Mouse (Mus musculus): ENCODE measurements around the gene Gcm2. TPM values are rescaled to one million over a fixed set of nuclear protein-coding genes. Genes with fewer than 3 reads are reported as not detected.
A peak's percentile ranks its signal among the peaks of the same experiment; 100 is the strongest.

Gcm2 gene
- not detected in 2 replicates for polyA plus RNA-seq (2015; fragmentation: Nextera tagmentation; extraction: Ambion mirVana)

GRCm38 (mm10) chr13:41110935-41111334 lies at the start of gene Gcm2:
Gene Gcm2, minus strand, starts transcription at chr13:41111035.
- ATAC-seq (ENCODE audit: insufficient number of reproducible peaks, low FRiP score, low TSS enrichment, low read depth) = no peak
- H3K9me3 ChIP-seq = no peaks in the 10 kb centered on the region
- H3K9ac ChIP-seq = no peak within 1 kb of the TSS
- H3K27me3 ChIP-seq = peaks cover 16% of the 10 kb centered on the region
- H3K4me1 ChIP-seq = peaks cover 4% of the 10 kb centered on the region; the same call in 1 of the 2 replicates
- no peaks in the 10 kb centered on the region for H3K36me3 ChIP-seq
- H3K4me3 ChIP-seq = no peak within 1 kb of the TSS
- 79% methylated on average over 3 of the region's 3 CpGs for WGBS
- H3K4me2 ChIP-seq = no peak within 1 kb of the TSS
- H3K27ac ChIP-seq = no peak within 1 kb of the TSS

GRCm38 (mm10) chr13:41158426-41158825 lies 47.6 kb upstream of the Gcm2 start:
- Histone ChIP-seq H3K9ac (no peak overlapping the region), H3K27me3 (no peaks in the 10 kb centered on the region), H3K4me3 (no peak overlapping the region), H3K4me1 (no peaks in the 10 kb centered on the region), H3K4me2 (no peak overlapping the region), H3K9me3 (no peaks in the 10 kb centered on the region), H3K36me3 (no peaks in the 10 kb centered on the region), H3K27ac (no peak overlapping the region)
- WGBS = 64% methylated on average over 5 of the region's 5 CpGs
- no peak for ATAC-seq (ENCODE audit: insufficient number of reproducible peaks, low FRiP score, low TSS enrichment, low read depth)

DNA sequence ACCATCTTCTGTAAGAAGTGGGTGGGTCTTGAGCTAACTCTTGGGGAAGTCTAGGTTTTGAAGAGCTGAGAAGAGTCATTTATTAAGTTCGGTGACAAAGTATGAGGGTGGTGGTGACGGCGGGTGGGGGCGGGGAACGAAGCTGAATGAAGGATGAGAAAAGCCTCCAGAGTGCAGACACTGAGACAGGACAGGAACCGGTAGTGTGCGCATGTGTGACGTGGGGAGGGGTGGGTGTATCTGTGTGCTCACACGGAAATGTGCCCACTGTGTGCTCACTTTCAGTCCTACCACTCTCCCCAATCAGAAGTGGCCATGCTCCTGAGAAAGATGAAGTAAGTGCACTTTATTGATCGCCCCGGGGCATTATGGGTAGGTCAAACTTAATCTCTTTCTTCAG lies 42.3 kb upstream of the Gcm2 start:
- Histone ChIP-seq H3K4me3 (no peak overlapping the region), H3K4me2 (no peak overlapping the region), H3K27ac (no peak overlapping the region), H3K4me1 (no peaks in the 10 kb centered on the region), H3K27me3 (no peaks in the 10 kb centered on the region), H3K9me3 (no peaks in the 10 kb centered on the region), H3K36me3 (no peaks in the 10 kb centered on the region), H3K9ac (no peak overlapping the region)
- 84% methylated on average over 11 of the region's 11 CpGs for WGBS
- no peak for ATAC-seq (ENCODE audit: insufficient number of reproducible peaks, low FRiP score, low TSS enrichment, low read depth)

- H3K9ac ChIP-seq = no peak overlapping the region
- no peak overlapping the region for H3K4me3 ChIP-seq
- no peak overlapping the region for H3K4me2 ChIP-seq
- H3K36me3 ChIP-seq = no peaks in the 10 kb centered on the region
- WGBS = 71% methylated on average over 10 of the region's 10 CpGs
- H3K27ac ChIP-seq = no peak overlapping the region
- H3K9me3 ChIP-seq = no peaks in the 10 kb centered on the region
- no peak for ATAC-seq (ENCODE audit: insufficient number of reproducible peaks, low FRiP score, low TSS enrichment, low read depth)
- no peaks in the 10 kb centered on the region for H3K4me1 ChIP-seq
- H3K27me3 ChIP-seq = no peaks in the 10 kb centered on the region
Observed at GRCm38 (mm10) chr13:41146271-41146670, 35.4 kb upstream of the Gcm2 start.

- Histone ChIP-seq H3K36me3 (no peaks in the 10 kb centered on the region), H3K9me3 (no peaks in the 10 kb centered on the region), H3K4me3 (no peak overlapping the region), H3K27me3 (no peaks in the 10 kb centered on the region), H3K4me2 (no peak overlapping the region), H3K9ac (no peak overlapping the region), H3K4me1 (no peaks in the 10 kb centered on the region), H3K27ac (no peak overlapping the region)
- WGBS = 77% methylated on average over 6 of the region's 6 CpGs
- ATAC-seq (ENCODE audit: insufficient number of reproducible peaks, low FRiP score, low TSS enrichment, low read depth) = no peak
Observed at GRCm38 (mm10) chr13:41145433-41145970, 34.7 kb upstream of the Gcm2 start.

DNA sequence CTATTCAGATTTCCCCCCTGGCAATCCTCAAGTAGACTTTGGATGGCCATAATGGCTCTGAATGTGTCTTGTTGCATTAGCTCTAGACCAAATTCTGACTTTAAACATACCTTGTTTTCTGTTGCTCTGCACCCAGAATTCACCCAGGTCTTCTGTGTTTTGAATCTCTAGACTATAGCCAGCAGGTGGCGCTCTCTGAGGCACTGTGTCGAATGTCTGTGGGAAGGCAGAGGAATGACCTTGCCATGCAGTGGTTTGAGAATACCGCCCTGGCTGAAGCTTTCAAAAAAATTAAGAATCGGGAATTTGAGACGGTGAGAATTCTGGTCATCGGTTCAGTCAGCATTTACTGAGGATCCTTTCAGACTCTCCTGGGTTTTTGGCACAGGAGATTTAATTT lies 24.1 kb upstream of the Gcm2 start:
- no peak overlapping the region for H3K4me2 ChIP-seq
- ATAC-seq (ENCODE audit: insufficient number of reproducible peaks, low FRiP score, low TSS enrichment, low read depth) = no peak
- no peaks in the 10 kb centered on the region for H3K36me3 ChIP-seq
- H3K27me3 ChIP-seq = no peaks in the 10 kb centered on the region
- H3K4me3 ChIP-seq = no peak overlapping the region
- H3K27ac ChIP-seq = no peak overlapping the region
- H3K4me1 ChIP-seq = no peaks in the 10 kb centered on the region
- WGBS = 5% methylated on average over 6 of the region's 6 CpGs
- no peaks in the 10 kb centered on the region for H3K9me3 ChIP-seq
- H3K9ac ChIP-seq = no peak overlapping the region

- no peaks in the 10 kb centered on the region for H3K36me3 ChIP-seq
- H3K4me2 ChIP-seq = no peak overlapping the region
- no peak overlapping the region for H3K27ac ChIP-seq
- H3K4me1 ChIP-seq = no peaks in the 10 kb centered on the region
- 80% methylated on average over 8 of the region's 8 CpGs for WGBS
- H3K9ac ChIP-seq = no peak overlapping the region
- no peaks in the 10 kb centered on the region for H3K9me3 ChIP-seq
- no peak for ATAC-seq (ENCODE audit: insufficient number of reproducible peaks, low FRiP score, low TSS enrichment, low read depth)
- H3K4me3 ChIP-seq = no peak overlapping the region
- no peaks in the 10 kb centered on the region for H3K27me3 ChIP-seq
Observed at GRCm38 (mm10) chr13:41129061-41129460, 18.2 kb upstream of the Gcm2 start.

DNA sequence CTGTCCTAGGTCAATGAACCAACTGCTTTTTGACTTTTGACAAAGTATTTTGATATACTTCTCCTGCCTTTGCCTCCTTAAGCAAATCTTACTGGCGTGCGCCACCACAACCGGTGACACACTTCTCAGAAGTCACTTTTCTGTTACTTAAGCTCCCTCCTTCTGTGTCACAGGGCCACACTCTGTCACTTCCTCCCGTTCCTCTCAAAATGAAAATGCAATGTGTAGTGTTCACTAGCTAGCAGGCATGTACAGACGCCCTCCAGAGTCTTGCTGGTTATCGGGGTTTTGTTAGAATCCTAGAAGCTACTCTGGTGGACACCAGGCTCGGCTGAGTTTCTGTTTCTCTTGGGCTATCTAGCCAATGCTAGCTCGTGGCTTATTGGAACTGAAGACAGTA lies 17.5 kb upstream of the Gcm2 start:
- no peak for ATAC-seq (ENCODE audit: insufficient number of reproducible peaks, low FRiP score, low TSS enrichment, low read depth)
- H3K9ac ChIP-seq = no peak overlapping the region
- no peaks in the 10 kb centered on the region for H3K27me3 ChIP-seq
- H3K27ac ChIP-seq = no peak overlapping the region
- no peaks in the 10 kb centered on the region for H3K4me1 ChIP-seq
- no peak overlapping the region for H3K4me3 ChIP-seq
- H3K36me3 ChIP-seq = no peaks in the 10 kb centered on the region
- no peaks in the 10 kb centered on the region for H3K9me3 ChIP-seq
- WGBS = 80% methylated on average over 8 of the region's 8 CpGs
- H3K4me2 ChIP-seq = no peak overlapping the region

GRCm38 (mm10) chr13:41123666-41124225 lies 12.9 kb upstream of the Gcm2 start:
- Histone ChIP-seq H3K4me2 (no peak overlapping the region), H3K27ac (no peak overlapping the region), H3K36me3 (no peaks in the 10 kb centered on the region), H3K4me3 (no peak overlapping the region), H3K9me3 (no peaks in the 10 kb centered on the region), H3K27me3 (no peaks in the 10 kb centered on the region), H3K9ac (no peak overlapping the region), H3K4me1 (peaks cover 3% of the 10 kb centered on the region; the same call in 1 of the 2 replicates)
- WGBS = 67% methylated on average over 6 of the region's 6 CpGs
- ATAC-seq (ENCODE audit: insufficient number of reproducible peaks, low FRiP score, low TSS enrichment, low read depth) = no peak

- WGBS = 18% methylated on average over 9 of the region's 9 CpGs
- H3K4me1 ChIP-seq = peaks cover 5% of the 10 kb centered on the region
- no peak overlapping the region for H3K4me2 ChIP-seq
- H3K4me3 ChIP-seq = no peak overlapping the region
- H3K9me3 ChIP-seq = no peaks in the 10 kb centered on the region
- no peak overlapping the region for H3K27ac ChIP-seq
- H3K27me3 ChIP-seq = peaks cover 7% of the 10 kb centered on the region
- no peaks in the 10 kb centered on the region for H3K36me3 ChIP-seq
- ATAC-seq (ENCODE audit: insufficient number of reproducible peaks, low FRiP score, low TSS enrichment, low read depth) = no peak
- no peak overlapping the region for H3K9ac ChIP-seq
Observed at GRCm38 (mm10) chr13:41119152-41119945, 8.5 kb upstream of the Gcm2 start.

- H3K36me3 ChIP-seq = no peaks in the 10 kb centered on the region
- no peak within 1 kb of the TSS for H3K9ac ChIP-seq
- peaks cover 4% of the 10 kb centered on the region; the same call in 1 of the 2 replicates for H3K4me1 ChIP-seq
- no peak within 1 kb of the TSS for H3K27ac ChIP-seq
- peaks cover 16% of the 10 kb centered on the region for H3K27me3 ChIP-seq
- H3K9me3 ChIP-seq = no peaks in the 10 kb centered on the region
- WGBS = 29% methylated on average over 14 of the region's 14 CpGs
- H3K4me2 ChIP-seq = 0 out of 2 replicates have a peak within 1 kb of the TSS, but pooled peaks have one; percentile 12
- no peak within 1 kb of the TSS for H3K4me3 ChIP-seq
- ATAC-seq (ENCODE audit: insufficient number of reproducible peaks, low FRiP score, low TSS enrichment, low read depth) = no peak
Observed at GRCm38 (mm10) chr13:41113940-41114339, 3.1 kb upstream of the Gcm2 start, which contains the start of gene Sycp2l. Gene Sycp2l, plus strand, starts transcription at chr13:41114307.

DNA sequence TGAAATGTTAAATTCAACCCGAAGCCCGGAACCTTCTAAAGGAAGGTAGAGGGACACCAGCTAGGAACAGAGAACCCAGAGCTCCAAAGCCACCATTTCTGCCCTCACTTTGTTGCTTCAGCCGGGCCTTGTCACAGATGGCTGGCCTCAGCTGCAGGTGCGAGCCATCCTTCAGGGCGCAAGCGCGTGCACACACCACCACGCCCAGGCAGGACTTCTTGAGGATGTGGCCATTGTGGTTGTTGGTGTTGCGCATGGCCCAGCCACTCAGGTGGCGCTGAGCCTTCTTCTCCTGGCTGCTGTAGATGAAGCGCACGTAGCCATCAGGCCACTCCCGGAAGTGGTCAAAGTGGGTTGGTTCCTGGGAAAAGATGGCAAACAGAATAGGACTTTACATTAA lies 5.3 kb downstream of the Gcm2 start:
- Histone ChIP-seq H3K4me2 (no peak overlapping the region), H3K27me3 (no peaks in the 10 kb centered on the region), H3K9me3 (no peaks in the 10 kb centered on the region), H3K4me1 (no peaks in the 10 kb centered on the region), H3K4me3 (no peak overlapping the region), H3K27ac (no peak overlapping the region), H3K36me3 (no peaks in the 10 kb centered on the region), H3K9ac (no peak overlapping the region)
- 94% methylated on average over 13 of the region's 13 CpGs for WGBS
- no peak for ATAC-seq (ENCODE audit: insufficient number of reproducible peaks, low FRiP score, low TSS enrichment, low read depth)
